Comparison of ENCODE assay signal across 9 mouse cellular contexts in the genomic region with DNA sequence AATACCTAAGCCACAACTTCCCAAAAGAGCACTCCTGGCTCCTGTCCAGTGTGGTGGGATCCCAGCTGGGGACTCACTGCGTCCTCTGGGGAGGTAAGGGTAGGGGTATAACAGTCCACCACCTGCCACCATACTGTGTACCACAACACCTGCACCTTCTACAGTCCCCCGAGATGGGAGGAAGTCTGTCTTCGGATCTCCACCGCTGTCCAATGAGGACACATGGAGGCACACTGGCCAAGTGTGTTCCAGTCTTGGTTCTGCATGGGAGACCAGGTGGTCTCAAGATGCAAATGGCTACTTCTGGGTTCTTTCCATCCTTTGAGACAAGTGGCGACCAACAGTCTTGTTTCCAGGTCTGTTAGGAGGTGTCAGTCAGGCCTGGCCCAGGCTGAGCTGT. TPM values are rescaled to one million over a fixed set of nuclear protein-coding genes. Genes with fewer than 3 reads are reported as not detected.
DNase-seq lines count a peak whose midpoint lies in the region; ATAC-seq and TF ChIP-seq lines count a peak whose summit lies in the region.
"Had no signal": no experiment of that assay in that cellular context is flagged by ENCODE, and none has a peak within 500 bp of the region (broad histone marks: within the 10 kb centered on the region; RNA-seq: fewer than 3 reads in every experiment).

No protein-coding gene starts in this region.

- ATAC-seq in hindbrain, embryonic 12.5 days (ENCODE audit: low FRiP score), result 0 out of 2 replicates have a peak, but pooled peaks have one; percentile 31
- ATAC-seq in hindbrain, embryonic 14.5 days (ENCODE audit: low FRiP score), result no peak
- ATAC-seq in Patski, result peak; percentile 6
- ATAC-seq in limb, embryonic 11.5 days (ENCODE audit: insufficient number of reproducible peaks, low FRiP score, low TSS enrichment, low read depth), result 0 out of 2 replicates have a peak, but pooled peaks have one; percentile 13

- H3K4me3 ChIP-seq in hindbrain, embryonic 12.5 days, result no peak overlapping the region
- no peak overlapping the region for H3K4me3 ChIP-seq in hindbrain, embryonic 14.5 days (replicated peaks; ENCODE audit: low read length)
- no peak overlapping the region for H3K4me3 ChIP-seq in limb, embryonic 11.5 days (ENCODE audit: low read depth, low read length)

- H3K9ac ChIP-seq in hindbrain, embryonic 12.5 days, result no peak overlapping the region
- no peak overlapping the region for H3K9ac ChIP-seq in hindbrain, embryonic 14.5 days
- no peak overlapping the region for H3K9ac ChIP-seq in limb, embryonic 11.5 days (ENCODE audit: low read length)

- CTCF ChIA-PET in Patski (lab: Charles Lee), result no interaction called here

- WGBS in hindbrain, embryonic 12.5 days, result 66% methylated on average over 5 of the region's 5 CpGs
- 74% methylated on average over 5 of the region's 5 CpGs for WGBS in hindbrain, embryonic 14.5 days
- 51% methylated on average over 5 of the region's 5 CpGs for WGBS in limb, embryonic 11.5 days

- H3K36me3 ChIP-seq in hindbrain, embryonic 12.5 days, result peaks cover 41% of the 10 kb centered on the region
- peaks cover 38% of the 10 kb centered on the region for H3K36me3 ChIP-seq in hindbrain, embryonic 14.5 days (replicated peaks; ENCODE audit: control insufficient read depth, insufficient read depth)
- H3K36me3 ChIP-seq in limb, embryonic 11.5 days (ENCODE audit: control insufficient read depth, insufficient read depth, low read length), result peaks cover 20% of the 10 kb centered on the region

- H3K9me3 ChIP-seq in hindbrain, embryonic 12.5 days (replicated peaks), result no peaks in the 10 kb centered on the region
- no peaks in the 10 kb centered on the region for H3K9me3 ChIP-seq in hindbrain, embryonic 14.5 days (ENCODE audit: control insufficient read depth, low read length)
- no peaks in the 10 kb centered on the region for H3K9me3 ChIP-seq in limb, embryonic 11.5 days (ENCODE audit: control insufficient read depth, low read length)

- H3K27ac ChIP-seq in hindbrain, embryonic 12.5 days, result no peak overlapping the region
- H3K27ac ChIP-seq in hindbrain, embryonic 14.5 days, result no peak overlapping the region
- H3K27ac ChIP-seq in limb, embryonic 11.5 days (replicated peaks; ENCODE audit: low read depth, low read length), result peak overlapping the region; percentile 77

- H3K27me3 ChIP-seq in hindbrain, embryonic 12.5 days, result no peaks in the 10 kb centered on the region
- H3K27me3 ChIP-seq in hindbrain, embryonic 14.5 days (ENCODE audit: control insufficient read depth, insufficient read depth, low read length), result no peaks in the 10 kb centered on the region
- H3K27me3 ChIP-seq in Patski, result no peaks in the 10 kb centered on the region
- no peaks in the 10 kb centered on the region for H3K27me3 ChIP-seq in limb, embryonic 11.5 days (ENCODE audit: control insufficient read depth, insufficient read depth, low read length)

- no peak overlapping the region for H3K4me2 ChIP-seq in hindbrain, embryonic 12.5 days (replicated peaks)
- no peak overlapping the region for H3K4me2 ChIP-seq in hindbrain, embryonic 14.5 days (replicated peaks)
- no peak overlapping the region for H3K4me2 ChIP-seq in limb, embryonic 11.5 days (ENCODE audit: low read depth, severe bottlenecking)

- H3K4me1 ChIP-seq in hindbrain, embryonic 12.5 days, result peaks cover 36% of the 10 kb centered on the region
- H3K4me1 ChIP-seq in hindbrain, embryonic 14.5 days (replicated peaks; ENCODE audit: control insufficient read depth, insufficient read depth, low read length), result peaks cover 12% of the 10 kb centered on the region
- H3K4me1 ChIP-seq in limb, embryonic 11.5 days (ENCODE audit: control insufficient read depth, insufficient read depth, low read length), result peaks cover 40% of the 10 kb centered on the region

- DNase-seq in hindbrain, embryonic 14.5 days (ENCODE audit: low spot score), result no peak
- peak; percentile 40 for DNase-seq in A20 (ENCODE audit: low read depth, low spot score)
- DNase-seq in Patski (ENCODE audit: low read depth, low spot score), result no peak
- DNase-seq in limb, embryonic 11.5 days (ENCODE audit: low spot score), result no peak
- no peak for DNase-seq in spleen, adult 18-20 months
- DNase-seq in testis, postnatal 10 days (ENCODE audit: low spot score), result no peak
- no peak for DNase-seq in cerebellum, adult 18-20 months
- DNase-seq: kidney, adult 8-10 months had no signal

- POLR2A ChIA-PET in Patski (lab: Charles Lee), result interaction anchor here (0.6 kb wide), 1 partner anchor 9 kb away, joined by 5 read pairs; no protein-coding TSS in a partner anchor

- no peak for TF ChIP-seq CTCF in Patski (IDR thresholded peaks at IDR 0.05)

- in situ Hi-C loops in Patski (cut with MboI; ENCODE audit: low pct_unique_long_range_greater_than_20kb), result no loop called here

RNA-seq across cellular contexts. Expression of a gene that starts 7.7 kb away (rescaled TPM):
- polyA plus RNA-seq in hindbrain, embryonic 12.5 days (2016; fragmentation: Nextera tagmentation; extraction: Ambion mirVana), result 32.8 and 36.0 TPM in 2 replicates
- 41.9 and 43.5 TPM in 2 replicates for polyA plus RNA-seq in hindbrain, embryonic 14.5 days (2014; fragmentation: Nextera tagmentation; extraction: Ambion mirVana)
- 33.7 TPM for polyA plus RNA-seq in Patski (2021)
- 33.1 and 35.3 TPM in 2 replicates for polyA plus RNA-seq in limb, embryonic 11.5 days (2014; fragmentation: Nextera tagmentation; extraction: Ambion mirVana)

RNA-seq across cellular contexts. Expression of a gene that starts 24.4 kb away (rescaled TPM):
- polyA plus RNA-seq in hindbrain, embryonic 12.5 days (2016; fragmentation: Nextera tagmentation; extraction: Ambion mirVana), result 1.6 and 1.8 TPM in 2 replicates
- 0.82 and 1.1 TPM in 2 replicates for polyA plus RNA-seq in hindbrain, embryonic 14.5 days (2014; fragmentation: Nextera tagmentation; extraction: Ambion mirVana)
- polyA plus RNA-seq in Patski (2021), result 29.7 TPM
- polyA plus RNA-seq in limb, embryonic 11.5 days (2014; fragmentation: Nextera tagmentation; extraction: Ambion mirVana), result 1.6 and 1.9 TPM in 2 replicates

RNA-seq across cellular contexts. Expression of a gene that starts 30.6 kb away (rescaled TPM):
- 25.9 and 30.8 TPM in 2 replicates for polyA plus RNA-seq in hindbrain, embryonic 12.5 days (2016; fragmentation: Nextera tagmentation; extraction: Ambion mirVana)
- 41.8 and 42.7 TPM in 2 replicates for polyA plus RNA-seq in hindbrain, embryonic 14.5 days (2014; fragmentation: Nextera tagmentation; extraction: Ambion mirVana)
- polyA plus RNA-seq in Patski (2021), result 40.2 TPM
- 30.7 and 31.7 TPM in 2 replicates for polyA plus RNA-seq in limb, embryonic 11.5 days (2014; fragmentation: Nextera tagmentation; extraction: Ambion mirVana)

RNA-seq across cellular contexts. Expression of a gene that starts 36.2 kb away (rescaled TPM):
- polyA plus RNA-seq in hindbrain, embryonic 12.5 days (2016; fragmentation: Nextera tagmentation; extraction: Ambion mirVana), result 3.5 and 4.6 TPM in 2 replicates
- polyA plus RNA-seq in hindbrain, embryonic 14.5 days (2014; fragmentation: Nextera tagmentation; extraction: Ambion mirVana), result 54.1 and 64.8 TPM in 2 replicates
- polyA plus RNA-seq in Patski (2021), result 0.49 TPM
- 1.7 and 2.2 TPM in 2 replicates for polyA plus RNA-seq in limb, embryonic 11.5 days (2014; fragmentation: Nextera tagmentation; extraction: Ambion mirVana)

RNA-seq across cellular contexts. Expression of a gene that starts 43.4 kb away (rescaled TPM):
- 68.6 and 76.6 TPM in 2 replicates for polyA plus RNA-seq in hindbrain, embryonic 12.5 days (2016; fragmentation: Nextera tagmentation; extraction: Ambion mirVana)
- polyA plus RNA-seq in hindbrain, embryonic 14.5 days (2014; fragmentation: Nextera tagmentation; extraction: Ambion mirVana), result 54.7 and 55.2 TPM in 2 replicates
- 123 TPM for polyA plus RNA-seq in Patski (2021)
- polyA plus RNA-seq in limb, embryonic 11.5 days (2014; fragmentation: Nextera tagmentation; extraction: Ambion mirVana), result 82.9 and 87.8 TPM in 2 replicates

Comparison
In these comparisons a context has a peak if more than half of its experiments do, and no peak if none do; other contexts are left out.
1. RNA of a gene that starts 24.4 kb away (polyA plus RNA-seq): 29.7 TPM in Patski (single experiment); 1.6 to 1.8 TPM in hindbrain, embryonic 12.5 days, 1.6 to 1.9 TPM in limb, embryonic 11.5 days and 0.82 to 1.1 TPM in hindbrain, embryonic 14.5 days; every median in the first group is over 10 times any median in the second.